Mouse (Mus musculus): ENCODE measurements around the gene Cpeb2. TPM values are rescaled to one million over a fixed set of nuclear protein-coding genes. Genes with fewer than 3 reads are reported as not detected.

The Cpeb2 gene
- polyA plus RNA-seq, 1 experiment, result 21.2 TPM

DNA sequence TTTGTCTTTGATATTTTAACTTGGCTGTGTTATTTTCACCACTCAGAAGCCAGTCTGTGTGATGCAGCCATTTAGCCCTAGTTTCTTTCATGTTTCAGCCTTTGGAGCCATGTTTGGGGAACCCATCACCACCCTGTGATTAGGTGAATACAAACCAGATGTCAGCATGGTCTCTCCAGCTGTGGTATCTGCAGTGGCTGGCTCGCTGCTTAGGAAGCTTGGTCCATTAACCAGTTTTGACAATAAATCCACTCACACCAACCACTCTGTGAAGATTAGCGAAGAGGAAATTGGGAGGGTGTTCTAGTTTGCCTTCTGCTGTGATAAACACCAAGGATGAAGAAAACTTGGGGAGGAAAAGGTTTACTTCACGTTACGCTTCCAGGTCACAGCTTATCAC, 92.6 kb downstream of the Cpeb2 start:
- no peak for DNase-seq (ENCODE audit: low spot score)

- DNase-seq (ENCODE audit: low spot score), result no peak
These were observed 95.6 kb downstream of the Cpeb2 start for GRCm38 (mm10) chr5:43328579-43328978.

DNA sequence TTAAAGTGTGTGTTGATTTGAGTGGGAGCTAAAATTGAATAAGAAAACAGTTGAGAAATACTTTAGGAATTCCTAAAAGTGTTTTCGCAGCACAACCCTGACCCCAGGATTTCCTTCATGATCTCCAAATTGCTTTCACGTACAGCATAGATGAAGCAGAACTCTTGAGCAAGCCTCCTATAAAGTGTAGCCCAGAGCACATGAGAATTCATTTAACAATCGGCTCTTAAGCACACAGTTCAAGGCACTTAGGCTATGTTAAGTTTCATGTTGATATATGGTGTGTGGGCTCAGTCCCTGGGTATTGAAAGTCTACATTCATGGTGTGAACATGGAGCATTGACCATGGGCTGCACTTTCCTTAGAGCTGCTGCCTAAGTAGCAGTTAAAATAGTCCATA, 97.3 kb downstream of the Cpeb2 start:
- no peak for DNase-seq (ENCODE audit: low spot score)

DNA sequence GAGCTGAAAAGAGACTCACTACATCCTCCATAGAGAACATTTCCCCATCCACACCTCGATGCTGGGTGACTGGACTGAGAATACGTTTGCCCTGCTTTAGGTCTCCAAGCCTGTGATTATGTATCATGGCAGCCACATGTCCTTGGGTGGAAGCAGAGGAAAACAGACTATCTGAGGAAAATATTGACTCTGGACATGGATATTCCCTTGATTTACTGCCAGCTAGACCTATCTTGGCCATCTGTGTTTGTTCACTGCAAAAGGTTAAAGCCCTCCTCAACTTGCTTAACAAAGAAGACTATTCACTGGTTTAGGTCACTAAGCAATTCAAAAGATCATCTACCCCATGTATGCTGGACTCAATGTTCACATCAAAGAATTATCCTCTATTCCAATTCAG, 101.5 kb downstream of the Cpeb2 start:
- DNase-seq (ENCODE audit: low spot score), result no peak

- no peak for DNase-seq (ENCODE audit: low spot score)
These were observed 104.2 kb downstream of the Cpeb2 start for GRCm38 (mm10) chr5:43337212-43337611.

GRCm38 (mm10) chr5:43338771-43339475, 106.0 kb downstream of the Cpeb2 start:
- DNase-seq (ENCODE audit: low spot score), result no peak
